Mouse (Mus musculus): ENCODE data around the gene Cox11. TPM values are rescaled to one million over a fixed set of nuclear protein-coding genes. Genes with fewer than 3 reads are reported as not detected.
A peak's percentile ranks its signal among the peaks of the same experiment; 100 is the strongest.

The Cox11 gene
- polyA plus RNA-seq, 1 experiment from 2014 or later, result 39.7 TPM

GRCm38 (mm10) chr11:90687460-90688416 is 49.8 kb downstream of the Cox11 start, which contains the start of gene Tom1l1:
TSS of gene Tom1l1 (minus strand) at chr11:90688366.
- Histone ChIP-seq H3K9me3 (replicated peaks; ENCODE audit: control insufficient read depth, low read length, poor library complexity, severe bottlenecking) (no peaks in the 10 kb centered on the region), H3K4me3 (ENCODE audit: low read depth, low read length) (peak within 1 kb of the TSS; percentile 64), H3K4me1 (ENCODE audit: control insufficient read depth, insufficient read depth, low read length) (peaks cover 2% of the 10 kb centered on the region; the same call in 1 of the 2 replicates), H3K4me2 (ENCODE audit: low read length) (peak within 1 kb of the TSS; percentile 86), H3K27me3 (ENCODE audit: control insufficient read depth, insufficient read depth, low read depth, low read length) (no peaks in the 10 kb centered on the region), H3K9ac (ENCODE audit: low read depth, low read length) (peak within 1 kb of the TSS; percentile 72), H3K36me3 (ENCODE audit: control insufficient read depth, insufficient read depth, low read length) (no peaks in the 10 kb centered on the region), H3K27ac (ENCODE audit: low read length) (peak within 1 kb of the TSS; percentile 78)
- peak; percentile 88 for ATAC-seq
- WGBS, result 4% methylated on average over 47 of the region's 47 CpGs

- Histone ChIP-seq H3K9me3 (replicated peaks; ENCODE audit: control insufficient read depth, low read length, poor library complexity, severe bottlenecking) (no peaks in the 10 kb centered on the region), H3K4me2 (ENCODE audit: low read length) (no peak overlapping the region), H3K4me1 (ENCODE audit: control insufficient read depth, insufficient read depth, low read length) (no peaks in the 10 kb centered on the region), H3K4me3 (ENCODE audit: low read depth, low read length) (no peak overlapping the region), H3K27me3 (ENCODE audit: control insufficient read depth, insufficient read depth, low read depth, low read length) (no peaks in the 10 kb centered on the region), H3K36me3 (ENCODE audit: control insufficient read depth, insufficient read depth, low read length) (no peaks in the 10 kb centered on the region), H3K27ac (ENCODE audit: low read length) (no peak overlapping the region), H3K9ac (ENCODE audit: low read depth, low read length) (no peak overlapping the region)
- ATAC-seq, result no peak
- WGBS, result 25% methylated on average over 6 of the region's 6 CpGs
Observed at GRCm38 (mm10) chr11:90690361-90690760, 52.4 kb downstream of the Cox11 start.

GRCm38 (mm10) chr11:90694206-90694605 is 56.2 kb downstream of the Cox11 start:
- Histone ChIP-seq H3K9me3 (replicated peaks; ENCODE audit: control insufficient read depth, low read length, poor library complexity, severe bottlenecking) (no peaks in the 10 kb centered on the region), H3K27me3 (ENCODE audit: control insufficient read depth, insufficient read depth, low read depth, low read length) (no peaks in the 10 kb centered on the region), H3K36me3 (ENCODE audit: control insufficient read depth, insufficient read depth, low read length) (no peaks in the 10 kb centered on the region), H3K4me1 (ENCODE audit: control insufficient read depth, insufficient read depth, low read length) (peaks cover 6% of the 10 kb centered on the region; the same call in 1 of the 2 replicates), H3K4me3 (ENCODE audit: low read depth, low read length) (no peak overlapping the region), H3K27ac (ENCODE audit: low read length) (no peak overlapping the region), H3K9ac (ENCODE audit: low read depth, low read length) (no peak overlapping the region), H3K4me2 (ENCODE audit: low read length) (no peak overlapping the region)
- WGBS, result 57% methylated on average over 4 of the region's 4 CpGs
- no peak for ATAC-seq

Other genes with a start within 250 kb of the Cox11 start
- 6.6 and 6.9 TPM in 2 replicates for gene Hlf, start 247.3 kb upstream of the Cox11 start, polyA plus RNA-seq (2015; fragmentation: Nextera tagmentation; extraction: Ambion mirVana)
- gene Stxbp4, start 89 bp upstream of the Cox11 start, polyA plus RNA-seq (2015; fragmentation: Nextera tagmentation; extraction: Ambion mirVana), result 17.4 and 19.6 TPM in 2 replicates
- 18.6 and 19.8 TPM in 2 replicates for gene Tom1l1, start 50.2 kb downstream of the Cox11 start, polyA plus RNA-seq (2015; fragmentation: Nextera tagmentation; extraction: Ambion mirVana)